Mouse (Mus musculus): ENCODE data around the gene Fzd1.

DNA sequence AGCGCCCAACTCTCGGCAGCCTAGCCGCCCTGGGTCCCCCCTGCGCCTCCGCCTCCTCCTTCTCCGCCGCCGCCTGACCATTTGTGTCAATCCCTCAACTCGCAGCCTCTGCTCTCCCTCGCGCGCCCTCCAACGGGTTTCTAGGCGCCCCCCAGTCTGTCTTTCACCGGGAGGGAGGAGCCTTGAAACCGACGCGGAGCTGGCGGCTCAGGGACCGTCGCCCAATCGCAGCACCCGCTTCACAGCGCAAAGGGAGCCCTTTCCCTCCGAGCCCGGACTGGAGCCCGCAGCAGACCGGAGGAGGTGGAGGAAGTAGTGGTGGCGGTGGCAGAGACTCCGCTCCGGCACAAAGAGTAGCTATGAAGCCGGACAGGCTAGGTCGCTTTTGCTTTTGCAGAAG lies at the start of gene Fzd1:
- TF ChIP-seq EP300 (IDR thresholded peaks at IDR 0.05) (no peak), CTCF (IDR thresholded peaks at IDR 0.05) (peak; percentile 64)

Measured in lung, postnatal 0 days (tissue).